Mouse (Mus musculus) mesoderm, embryonic 11.5 days (tissue): ENCODE results near the gene Cracr2a.
A peak's percentile ranks its signal among the peaks of the same experiment; 100 is the strongest.
"Not testable (repeated sequence)": the region's sequence is repeated elsewhere in the genome, so short reads cannot be mapped to it uniquely, and the experiment has no call there.

Experiments used
- DNase-seq: peaks from one replicate; pipeline ENCODE4 v3.0.0-alpha.2; 2012; ENCODE audit warnings: low read depth, low spot score

Cracr2a gene

GRCm38 (mm10) chr6:127561231-127562020 is at the start of gene Cracr2a:
Cracr2a (plus strand) TSS chr6:127561338.
- DNase-seq: peak; percentile 81

- not testable (repeated sequence) for DNase-seq
Observed at GRCm38 (mm10) chr6:127513776-127514175, 47.4 kb upstream of the Cracr2a start.

- no peak for DNase-seq
Observed at GRCm38 (mm10) chr6:127521176-127521575, 40.0 kb upstream of the Cracr2a start.

GRCm38 (mm10) chr6:127522326-127522725 is 38.8 kb upstream of the Cracr2a start:
- DNase-seq: no peak

GRCm38 (mm10) chr6:127524442-127524841 is 36.7 kb upstream of the Cracr2a start:
- peak; percentile 87 for DNase-seq

- DNase-seq: no peak
Observed at GRCm38 (mm10) chr6:127528625-127529024, 32.5 kb upstream of the Cracr2a start.

GRCm38 (mm10) chr6:127529451-127529850 is 31.7 kb upstream of the Cracr2a start:
- no peak for DNase-seq

- DNase-seq: no peak
Observed at GRCm38 (mm10) chr6:127530206-127530605, 30.9 kb upstream of the Cracr2a start.

GRCm38 (mm10) chr6:127531412-127532205 is 29.5 kb upstream of the Cracr2a start:
- no peak for DNase-seq

GRCm38 (mm10) chr6:127532304-127532703 is 28.8 kb upstream of the Cracr2a start:
- DNase-seq: no peak

GRCm38 (mm10) chr6:127533766-127534165 is 27.4 kb upstream of the Cracr2a start:
- DNase-seq: no peak

- no peak for DNase-seq
Observed at GRCm38 (mm10) chr6:127537035-127537434, 24.1 kb upstream of the Cracr2a start.

- DNase-seq: no peak
Observed at GRCm38 (mm10) chr6:127538118-127538517, 23.0 kb upstream of the Cracr2a start.

- DNase-seq: no peak
Observed at GRCm38 (mm10) chr6:127539226-127539625, 21.9 kb upstream of the Cracr2a start.

GRCm38 (mm10) chr6:127539659-127540058 is 21.5 kb upstream of the Cracr2a start:
- DNase-seq: no peak

GRCm38 (mm10) chr6:127540517-127540916 is 20.6 kb upstream of the Cracr2a start:
- DNase-seq: no peak

- DNase-seq: peak; percentile 89
Observed at GRCm38 (mm10) chr6:127541617-127542374, 19.3 kb upstream of the Cracr2a start.

- no peak for DNase-seq
Observed at GRCm38 (mm10) chr6:127546676-127547075, 14.5 kb upstream of the Cracr2a start.

GRCm38 (mm10) chr6:127552940-127553339 is 8.2 kb upstream of the Cracr2a start:
- DNase-seq: no peak

GRCm38 (mm10) chr6:127555553-127555952 is 5.6 kb upstream of the Cracr2a start:
- no peak for DNase-seq

- DNase-seq: no peak
Observed at GRCm38 (mm10) chr6:127560872-127561230, 287 bp upstream of the Cracr2a start.

GRCm38 (mm10) chr6:127563511-127563910 is 2.4 kb downstream of the Cracr2a start:
- no peak for DNase-seq
